Mouse (Mus musculus) Patski (cell line): ENCODE measurements around the gene Gm973. TPM values are rescaled to one million over a fixed set of nuclear protein-coding genes. Genes with fewer than 3 reads are reported as not detected.

Experiments
- ATAC-seq: fragments of 100-300 bp; one replicate; pipeline ENCODE4 v1.8.0; 2021
- CTCF ChIA-PET: fragments of 350-600 bp; sonication (Branson Sonifier 250); formaldehyde crosslinking; loops from one replicate; lab custom pipeline; 2022; ENCODE audit warnings: inconsistent platforms; lab: Charles Lee
- POLR2A ChIA-PET: fragments of 350-600 bp; sonication (Branson Sonifier 250); formaldehyde crosslinking; loops from one replicate; lab custom pipeline; 2022; ENCODE audit warnings: antibody characterized with exemption, inconsistent platforms; lab: Charles Lee
- DNase-seq: peaks from one replicate; pipeline ENCODE4 v3.0.0-alpha.2; 2011; ENCODE audit warnings: low read depth, low spot score
- H3K27me3 ChIP-seq: fragments of 371-371 bp; one replicate; pipeline ENCODE4 v1.5.1; 2021
- CTCF ChIP-seq: fragments of 100-300 bp; IDR thresholded peaks from one replicate; pipeline ENCODE4 v1.5.1; 2021
- in situ Hi-C: fragments of 300-500 bp; cut with MboI; formaldehyde crosslinking; loops from 3 replicates; pipeline ENCODE4 v1.11.1; 2018; ENCODE audit warnings: low pct_unique_long_range_greater_than_20kb, mixed read lengths
- polyA plus RNA-seq: library from polyadenylated mRNA; unstranded; gene quantifications from one replicate; pipeline ENCODE4 v1.2.3, GENCODE M21; 2021

The Gm973 gene
- 0.13 TPM for polyA plus RNA-seq

DNA sequence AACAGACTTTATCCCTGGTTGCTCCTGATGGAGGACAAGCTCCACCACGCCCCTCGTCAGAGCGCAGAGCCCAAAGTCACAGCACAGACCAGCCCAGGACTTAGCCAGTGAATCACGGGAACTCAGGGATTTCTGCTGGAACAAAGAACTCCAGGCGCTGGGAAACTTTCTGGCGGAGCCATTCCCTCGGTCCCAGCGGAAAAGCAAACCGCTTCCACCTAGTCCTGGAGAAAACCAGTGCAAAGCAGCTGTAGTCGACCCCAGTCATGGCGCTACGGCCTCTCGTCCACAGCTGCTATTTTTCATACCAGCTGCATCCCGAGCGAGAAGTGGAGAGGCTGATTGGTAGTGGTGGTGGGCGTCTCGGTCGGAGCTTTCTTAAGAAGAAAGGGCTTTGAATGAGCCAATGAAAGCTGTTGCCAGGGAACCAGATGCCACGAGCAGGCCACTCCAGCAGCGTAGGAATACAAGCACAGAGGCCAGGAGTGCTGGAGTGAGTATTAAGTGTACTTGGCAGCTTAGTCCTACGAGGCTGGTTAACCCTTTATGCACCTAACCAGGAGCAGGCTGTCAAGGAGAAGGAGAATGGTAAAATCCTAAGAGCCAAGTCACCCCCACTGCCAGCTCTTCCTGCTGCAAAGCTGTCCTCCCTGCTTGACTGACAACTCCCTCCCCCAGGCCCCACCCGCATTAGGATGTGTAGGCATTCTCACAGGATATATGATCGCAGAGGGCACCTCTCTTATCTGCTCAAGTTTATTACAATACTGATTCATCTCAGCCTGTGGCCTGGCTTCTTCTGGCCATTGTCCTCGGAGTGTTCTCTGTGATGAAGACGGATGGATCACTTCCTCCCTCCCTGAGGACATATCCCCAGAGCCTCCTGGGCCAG lies at the start of gene Gm973:
TSS of gene Gm973 (plus strand) at position 239 of the 892 bp plus-strand sequence.
- no peaks in the 10 kb centered on the region for H3K27me3 ChIP-seq
- ATAC-seq (no peak), DNase-seq (no peak)
- in situ Hi-C loops: no loop called here
- ChIA-PET CTCF (interaction anchor here (1.2 to 1.3 kb wide), 2 partner anchors 29 to 62 kb away, joined by 3 to 4 read pairs; no protein-coding TSS in a partner anchor), POLR2A (interaction anchor here (1.2 kb wide), 1 partner anchor 21 kb away, joined by 3 read pairs; no protein-coding TSS in a partner anchor)
- no peak for TF ChIP-seq CTCF

DNA sequence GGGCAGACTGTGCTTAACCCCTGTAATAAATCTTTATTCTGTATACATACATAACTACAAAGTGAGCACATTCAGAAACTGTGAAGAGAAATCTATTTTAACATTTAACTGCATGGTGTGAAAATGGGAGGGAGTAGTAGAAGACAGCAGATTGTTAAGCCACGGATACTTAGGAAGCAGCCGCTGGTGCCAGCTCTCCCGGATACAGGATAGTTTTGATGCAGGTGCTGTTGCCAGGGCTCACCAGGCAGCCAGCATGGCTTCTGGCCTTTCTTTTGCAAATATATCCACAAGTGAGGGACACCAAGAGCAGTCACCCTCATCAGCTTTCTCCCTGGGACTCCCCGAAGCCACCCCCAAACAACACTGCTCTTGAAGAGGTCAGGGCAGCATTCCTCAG lies 46.9 kb upstream of the Gm973 start:
- ChIA-PET POLR2A (no interaction called here), CTCF (no interaction called here)
- in situ Hi-C loops: no loop called here
- TF ChIP-seq CTCF: no peak
- no peaks in the 10 kb centered on the region for H3K27me3 ChIP-seq
- ATAC-seq (no peak), DNase-seq (no peak)

DNA sequence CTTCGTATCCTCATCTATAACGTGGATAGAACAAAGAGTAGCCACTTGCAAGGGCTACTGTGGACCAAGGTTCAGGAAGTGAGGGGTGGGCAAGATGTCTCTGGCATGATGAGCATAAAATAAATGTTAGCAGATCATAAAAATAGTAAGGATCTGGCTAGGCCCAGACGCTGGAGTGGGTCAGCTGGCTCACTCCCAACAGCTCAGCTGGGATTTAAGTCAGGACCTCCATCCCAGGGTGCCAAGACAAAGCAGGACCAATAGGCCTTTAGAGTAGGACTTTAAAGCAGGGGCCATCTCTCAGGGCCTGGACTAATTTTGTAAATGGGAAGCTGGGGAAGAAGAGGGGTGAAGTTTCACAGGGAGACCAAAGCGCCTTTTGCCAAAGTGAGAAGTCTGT lies 45.3 kb upstream of the Gm973 start:
- POLR2A ChIA-PET: interaction anchor here (0.6 kb wide), 1 partner anchor 211 kb away, joined by 3 read pairs; no protein-coding TSS in a partner anchor
- DNase-seq (no peak), ATAC-seq (no peak)
- no peak for TF ChIP-seq CTCF
- H3K27me3 ChIP-seq: no peaks in the 10 kb centered on the region
- CTCF ChIA-PET: no interaction called here
- in situ Hi-C loops: no loop called here

DNA sequence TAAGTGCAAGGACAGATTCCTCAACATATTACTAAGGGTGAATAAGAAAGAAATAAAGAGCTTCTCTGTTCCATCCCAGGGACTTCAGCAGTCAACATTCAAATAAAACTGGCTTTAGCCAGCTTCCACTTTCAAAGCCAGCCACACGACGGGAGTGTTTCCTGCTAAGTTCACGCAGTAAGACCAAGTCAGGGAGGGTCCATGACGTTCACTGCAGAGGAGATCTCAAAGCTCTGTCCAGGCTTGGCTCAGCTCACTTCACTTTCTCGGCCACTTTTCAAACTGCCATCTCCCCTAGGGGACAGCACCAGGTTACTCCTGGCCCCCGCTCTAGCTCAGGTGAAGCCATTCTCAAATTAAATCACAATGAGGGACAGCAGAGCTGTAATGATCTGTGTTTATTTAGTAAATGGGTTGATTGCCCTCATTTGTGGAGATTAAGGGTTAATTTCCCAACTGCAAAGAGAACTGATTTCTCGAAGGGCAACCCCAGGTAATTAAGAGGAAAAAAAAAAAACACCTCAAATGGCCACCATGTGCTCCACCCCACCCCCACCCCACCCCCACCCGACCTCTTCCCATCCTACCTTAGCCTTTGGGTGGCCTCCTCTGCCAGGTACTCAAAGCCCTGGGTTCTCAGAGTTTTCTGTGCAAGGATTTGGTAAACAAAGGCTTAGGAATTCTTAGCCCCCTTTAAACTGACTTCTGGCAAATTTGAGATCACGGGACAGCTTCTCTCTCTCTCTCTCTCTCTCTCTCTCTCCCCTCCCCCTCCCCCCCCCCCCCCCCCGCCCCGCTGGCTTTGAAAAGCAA lies 43.5 kb upstream of the Gm973 start:
- DNase-seq (no peak), ATAC-seq (no peak)
- in situ Hi-C loops: no loop called here
- TF ChIP-seq CTCF: no peak
- no peaks in the 10 kb centered on the region for H3K27me3 ChIP-seq
- ChIA-PET CTCF (interaction anchor here (1.1 kb wide), 1 partner anchor 9 kb away, joined by 3 read pairs; the partner anchor contains the start of gene Fzd7), POLR2A (no interaction called here)

DNA sequence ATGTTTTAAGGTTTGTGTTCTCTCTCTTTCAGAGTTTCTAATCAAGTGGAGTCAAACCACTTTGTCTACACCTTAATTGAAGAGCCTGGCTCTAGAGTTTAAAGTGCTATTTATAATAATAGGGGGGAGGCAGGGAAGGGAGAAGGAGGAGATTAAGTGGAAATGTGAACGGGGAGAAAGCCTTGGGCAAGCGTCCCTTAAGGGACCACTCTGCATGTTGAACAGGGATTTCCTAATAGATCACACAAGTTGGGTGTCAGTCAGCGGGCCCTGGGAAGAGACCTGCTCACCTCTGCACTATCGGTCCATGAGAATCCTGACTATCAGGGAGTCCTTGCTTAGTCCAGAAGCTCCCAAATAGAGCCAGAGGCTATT lies 42.9 kb upstream of the Gm973 start:
- no peak for DNase-seq
- TF ChIP-seq CTCF: no peak
- in situ Hi-C loops: no loop called here
- ATAC-seq: no peak
- CTCF ChIA-PET: no interaction called here
- POLR2A ChIA-PET: no interaction called here
- H3K27me3 ChIP-seq: no peaks in the 10 kb centered on the region

DNA sequence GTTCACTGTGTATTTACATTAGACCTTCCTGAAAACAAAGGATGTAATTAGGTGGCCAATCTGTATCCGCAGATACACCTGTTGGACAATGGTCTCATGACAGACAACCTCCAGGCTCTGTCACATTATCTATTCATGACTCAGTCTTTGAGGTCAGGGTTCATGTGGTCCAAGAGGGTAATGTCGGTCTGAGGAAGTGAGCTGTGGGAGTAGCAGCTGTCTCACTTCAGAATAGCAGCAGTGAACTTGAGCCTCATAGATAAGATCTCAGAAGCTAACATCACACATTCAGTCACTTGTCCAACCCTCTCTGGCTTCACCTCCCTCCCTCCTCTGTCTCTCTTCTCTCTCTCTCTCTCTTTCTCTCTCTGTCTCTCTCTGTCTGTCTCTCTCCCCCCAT lies 40.4 kb upstream of the Gm973 start:
- POLR2A ChIA-PET: no interaction called here
- in situ Hi-C loops: no loop called here
- no peak for ATAC-seq
- DNase-seq: no peak
- no peaks in the 10 kb centered on the region for H3K27me3 ChIP-seq
- no peak for TF ChIP-seq CTCF
- CTCF ChIA-PET: interaction anchor here (0.6 to 0.7 kb wide), 2 partner anchors 9 to 143 kb away, joined by 3 read pairs; no protein-coding TSS in a partner anchor

DNA sequence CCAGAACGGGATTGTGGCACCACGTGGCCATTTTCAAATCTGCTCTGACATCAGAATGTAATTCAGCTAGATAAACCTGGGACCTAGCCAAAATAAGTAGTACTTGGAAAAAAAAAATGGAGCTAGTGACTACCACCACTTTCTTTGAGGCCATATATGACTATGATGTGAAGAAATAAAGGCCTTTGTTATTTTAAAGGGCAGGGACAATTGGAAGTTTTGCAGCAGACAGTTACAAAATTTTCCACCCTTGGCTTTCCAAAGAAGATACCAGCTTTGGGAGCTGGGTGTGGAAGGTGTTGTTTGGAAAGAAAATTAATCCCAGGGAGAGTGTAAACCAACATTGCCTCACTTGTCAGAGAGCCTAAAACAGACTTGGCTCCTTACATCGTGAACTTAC lies 37.2 kb upstream of the Gm973 start:
- in situ Hi-C loops: no loop called here

DNA sequence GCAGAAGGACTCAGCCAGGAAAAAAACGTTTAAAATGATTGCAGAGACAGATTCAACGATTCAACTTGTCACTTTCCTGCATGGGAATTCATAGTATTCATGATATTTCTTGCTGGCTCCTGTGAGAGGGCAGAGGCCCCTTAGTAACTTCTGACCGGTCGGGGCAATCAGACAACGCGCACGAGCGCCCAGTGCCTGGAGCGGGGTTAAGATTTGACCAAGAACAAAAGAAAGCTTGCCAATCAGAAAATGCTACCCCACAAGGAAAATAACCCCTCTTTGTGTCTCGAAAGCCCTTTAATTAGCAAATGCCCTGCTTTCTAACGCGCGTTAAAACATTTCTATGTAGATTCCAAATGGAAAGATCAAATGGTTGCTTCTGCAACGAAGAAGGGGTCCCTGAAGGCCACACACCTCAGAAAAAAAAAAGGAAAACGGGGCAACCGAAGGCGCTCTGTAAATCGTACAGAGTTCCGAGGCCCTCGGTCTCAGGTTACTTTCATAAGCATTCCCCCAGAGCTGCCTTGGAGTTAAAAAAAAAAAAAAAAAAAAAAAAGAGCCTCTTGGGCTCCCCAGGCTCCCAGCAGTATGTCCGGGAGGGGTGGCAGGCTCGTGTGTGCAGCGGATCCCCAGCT lies 35.1 kb upstream of the Gm973 start:
- DNase-seq: no peak
- no peak for ATAC-seq
- in situ Hi-C loops: no loop called here
- ChIA-PET POLR2A (interaction anchor here (1.6 kb wide), 1 partner anchor 11 kb away, joined by 4 read pairs; no protein-coding TSS in a partner anchor), CTCF (interaction anchor here (1.6 to 1.9 kb wide), 2 partner anchors 9 to 103 kb away, joined by 3 to 5 read pairs; no protein-coding TSS in a partner anchor)
- no peak for TF ChIP-seq CTCF
- H3K27me3 ChIP-seq: no peaks in the 10 kb centered on the region

More for the DNA sequence above, 37.2 kb upstream of the Gm973 start:
- CTCF ChIA-PET: no interaction called here
- no peaks in the 10 kb centered on the region for H3K27me3 ChIP-seq
- DNase-seq: no peak
- POLR2A ChIA-PET: no interaction called here
- ATAC-seq: no peak
- no peak for TF ChIP-seq CTCF

DNA sequence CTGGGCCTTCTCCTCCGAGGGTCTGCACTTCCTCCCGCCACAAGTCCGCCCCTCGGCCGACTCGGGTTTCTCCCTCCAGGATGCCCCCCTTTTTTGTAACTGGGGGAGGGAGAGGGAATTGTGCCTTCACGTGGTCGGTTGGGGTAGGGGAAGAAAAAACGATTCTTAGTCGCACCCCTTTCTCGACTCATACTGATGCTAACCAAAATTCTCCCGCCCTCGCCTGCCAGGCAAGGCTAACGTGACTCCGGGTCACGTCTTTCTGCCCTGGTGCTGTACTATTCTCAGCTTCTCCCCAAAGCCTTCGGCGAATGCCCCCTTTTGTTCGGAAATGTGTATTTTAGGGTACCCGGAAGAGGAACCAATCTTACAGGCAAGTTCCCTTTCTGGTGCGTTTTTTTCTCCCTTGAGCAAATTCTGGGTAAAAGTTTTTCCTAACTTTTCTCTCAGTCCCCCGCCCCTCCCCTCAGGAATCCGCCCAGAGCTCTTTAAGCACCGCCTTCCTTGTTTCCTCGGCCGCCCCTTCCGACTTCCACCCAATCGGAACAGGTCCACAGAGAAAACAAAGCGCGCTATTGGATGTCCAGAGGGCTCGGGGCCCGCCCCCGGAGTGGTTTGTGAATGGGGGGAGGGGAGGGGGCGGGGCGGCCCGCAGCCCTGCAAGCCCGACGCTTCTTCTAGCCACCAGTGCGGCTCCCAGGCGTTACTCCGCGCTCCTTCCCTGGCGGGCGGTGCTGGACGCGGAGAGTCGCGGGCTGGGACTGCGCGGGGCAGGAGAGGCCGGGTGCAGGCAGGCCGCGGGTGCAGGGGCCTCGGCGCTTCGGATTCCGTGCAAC lies 34.4 kb upstream of the Gm973 start:
- H3K27me3 ChIP-seq: no peaks in the 10 kb centered on the region
- peak; percentile 94 for ATAC-seq
- TF ChIP-seq CTCF: no peak
- ChIA-PET CTCF (interaction anchor here (1.6 to 1.9 kb wide), 2 partner anchors 10 to 102 kb away, joined by 3 to 5 read pairs; no protein-coding TSS in a partner anchor), POLR2A (interaction anchor here (1.3 to 1.6 kb wide), 2 partner anchors 10 to 102 kb away, joined by 3 to 4 read pairs; no protein-coding TSS in a partner anchor)
- in situ Hi-C loops: no loop called here
- DNase-seq: peak; percentile 83
